Mouse (Mus musculus): Measurements from ENCODE around the gene Ciao2b. TPM values are rescaled to one million over a fixed set of nuclear protein-coding genes. Genes with fewer than 3 reads are reported as not detected.
A peak's percentile ranks its signal among the peaks of the same experiment; 100 is the strongest.

The Ciao2b gene
- total RNA-seq, 2 experiments from 2014 or later = 31.4 to 33.5 TPM

- DNase-seq (ENCODE audit: low spot score in 2 of 2) = no peak
- intact Hi-C loops (cut with DNase I) = no loop called here
Observed at GRCm38 (mm10) chr8:104591856-104592255, 49.9 kb downstream of the Ciao2b start.

GRCm38 (mm10) chr8:104591133-104591834 is 50.5 kb downstream of the Ciao2b start, which contains the start of gene Pdp2:
Pdp2 (plus strand) TSS chr8:104591451.
- intact Hi-C loops (cut with DNase I) = no loop called here
- DNase-seq (ENCODE audit: low spot score in 2 of 2) = peak; percentile 91 to 93

- DNase-seq (ENCODE audit: low spot score in 2 of 2) = no peak
- intact Hi-C loops (cut with DNase I) = no loop called here
Observed at GRCm38 (mm10) chr8:104590284-104590683, 51.5 kb downstream of the Ciao2b start.

Other genes starting within 250 kb of the Ciao2b start
- 10 to 100 TPM; 79.5 to 82.1 TPM for gene Cmtm4, start 246.2 kb downstream of the Ciao2b start, total RNA-seq (2021)
- 100 to 1,000 TPM; 276 to 310 TPM for gene Dync1li2, start 198.9 kb downstream of the Ciao2b start, total RNA-seq (2021)
- 1 to 10 TPM; 1.8 to 2.9 TPM for gene Terb1, start 132.1 kb downstream of the Ciao2b start, total RNA-seq (2021)
- 10 to 100 TPM; 43.5 to 49.6 TPM for gene Nae1, start 107.3 kb downstream of the Ciao2b start, total RNA-seq (2021)
- gene Car7, start 107.3 kb downstream of the Ciao2b start, total RNA-seq (2021) = 10 to 100 TPM; 24.7 to 34.0 TPM
- gene Pdp2, start 50.5 kb downstream of the Ciao2b start, total RNA-seq (2021) = 1 to 10 TPM; 8.1 to 9.0 TPM
- not detected for gene Cdh16, start 17.6 kb downstream of the Ciao2b start, total RNA-seq (2021)
- 1 to 10 TPM; 3.5 to 4.4 TPM for gene Rrad, start 10.6 kb downstream of the Ciao2b start, total RNA-seq (2021)
- not detected for gene Ces2a, start 92.0 kb upstream of the Ciao2b start, total RNA-seq (2021)
- under 1 TPM in 1 of 2 experiments, not detected in 1; 0.17 TPM for gene Ces2b, start 189.6 kb upstream of the Ciao2b start, total RNA-seq (2021)
- not detected for gene Ces2c, start 205.1 kb upstream of the Ciao2b start, total RNA-seq (2021)

All from left cerebral cortex, postnatal 36 days (tissue).